Mouse (Mus musculus): ENCODE measurements around the gene Prpf40a.

Gene Prpf40a

GRCm38 (mm10) chr2:53146852-53147251 is 44.2 kb downstream of the Prpf40a start:
- TF ChIP-seq GATA4 (IDR thresholded peaks at IDR 0.05; ENCODE audit: insufficient replicate concordance, low read length): no peak

- TF ChIP-seq GATA4 (IDR thresholded peaks at IDR 0.05; ENCODE audit: insufficient replicate concordance, low read length): no peak
Measured at GRCm38 (mm10) chr2:53131567-53131966, 59.5 kb downstream of the Prpf40a start.

GRCm38 (mm10) chr2:53129070-53129469 is 62.0 kb downstream of the Prpf40a start:
- TF ChIP-seq GATA4 (IDR thresholded peaks at IDR 0.05; ENCODE audit: insufficient replicate concordance, low read length): no peak

GRCm38 (mm10) chr2:53125998-53126397 is 65.1 kb downstream of the Prpf40a start:
- no peak for TF ChIP-seq GATA4 (IDR thresholded peaks at IDR 0.05; ENCODE audit: insufficient replicate concordance, low read length)

- no peak for TF ChIP-seq GATA4 (IDR thresholded peaks at IDR 0.05; ENCODE audit: insufficient replicate concordance, low read length)
Measured at GRCm38 (mm10) chr2:53121797-53122196, 69.3 kb downstream of the Prpf40a start.

- TF ChIP-seq GATA4 (IDR thresholded peaks at IDR 0.05; ENCODE audit: insufficient replicate concordance, low read length): no peak
Measured at GRCm38 (mm10) chr2:53108547-53108946, 82.5 kb downstream of the Prpf40a start.

- no peak for TF ChIP-seq GATA4 (IDR thresholded peaks at IDR 0.05; ENCODE audit: insufficient replicate concordance, low read length)
Measured at GRCm38 (mm10) chr2:53106472-53106871, 84.6 kb downstream of the Prpf40a start.

- TF ChIP-seq GATA4 (IDR thresholded peaks at IDR 0.05; ENCODE audit: insufficient replicate concordance, low read length): no peak
Measured at GRCm38 (mm10) chr2:53106056-53106455, 85.0 kb downstream of the Prpf40a start.

- TF ChIP-seq GATA4 (IDR thresholded peaks at IDR 0.05; ENCODE audit: insufficient replicate concordance, low read length): no peak
Measured at GRCm38 (mm10) chr2:53105408-53105807, 85.7 kb downstream of the Prpf40a start.

GRCm38 (mm10) chr2:53102901-53103300 is 88.2 kb downstream of the Prpf40a start:
- TF ChIP-seq GATA4 (IDR thresholded peaks at IDR 0.05; ENCODE audit: insufficient replicate concordance, low read length): no peak

- TF ChIP-seq GATA4 (IDR thresholded peaks at IDR 0.05; ENCODE audit: insufficient replicate concordance, low read length): no peak
Measured at GRCm38 (mm10) chr2:53101885-53102740, 89.0 kb downstream of the Prpf40a start.

- TF ChIP-seq GATA4 (IDR thresholded peaks at IDR 0.05; ENCODE audit: insufficient replicate concordance, low read length): no peak
Measured at GRCm38 (mm10) chr2:53100093-53100492, 91.0 kb downstream of the Prpf40a start.

- TF ChIP-seq GATA4 (IDR thresholded peaks at IDR 0.05; ENCODE audit: insufficient replicate concordance, low read length): no peak
Measured at GRCm38 (mm10) chr2:53095489-53095888, 95.6 kb downstream of the Prpf40a start.

GRCm38 (mm10) chr2:53095031-53095430 is 96.1 kb downstream of the Prpf40a start:
- TF ChIP-seq GATA4 (IDR thresholded peaks at IDR 0.05; ENCODE audit: insufficient replicate concordance, low read length): no peak

GRCm38 (mm10) chr2:53088744-53089143 is 102.3 kb downstream of the Prpf40a start:
- TF ChIP-seq GATA4 (IDR thresholded peaks at IDR 0.05; ENCODE audit: insufficient replicate concordance, low read length): no peak

- no peak for TF ChIP-seq GATA4 (IDR thresholded peaks at IDR 0.05; ENCODE audit: insufficient replicate concordance, low read length)
Measured at GRCm38 (mm10) chr2:53085617-53086202, 105.4 kb downstream of the Prpf40a start.
